Mouse (Mus musculus): ENCODE data around the gene Map2.

Map2 gene

DNA sequence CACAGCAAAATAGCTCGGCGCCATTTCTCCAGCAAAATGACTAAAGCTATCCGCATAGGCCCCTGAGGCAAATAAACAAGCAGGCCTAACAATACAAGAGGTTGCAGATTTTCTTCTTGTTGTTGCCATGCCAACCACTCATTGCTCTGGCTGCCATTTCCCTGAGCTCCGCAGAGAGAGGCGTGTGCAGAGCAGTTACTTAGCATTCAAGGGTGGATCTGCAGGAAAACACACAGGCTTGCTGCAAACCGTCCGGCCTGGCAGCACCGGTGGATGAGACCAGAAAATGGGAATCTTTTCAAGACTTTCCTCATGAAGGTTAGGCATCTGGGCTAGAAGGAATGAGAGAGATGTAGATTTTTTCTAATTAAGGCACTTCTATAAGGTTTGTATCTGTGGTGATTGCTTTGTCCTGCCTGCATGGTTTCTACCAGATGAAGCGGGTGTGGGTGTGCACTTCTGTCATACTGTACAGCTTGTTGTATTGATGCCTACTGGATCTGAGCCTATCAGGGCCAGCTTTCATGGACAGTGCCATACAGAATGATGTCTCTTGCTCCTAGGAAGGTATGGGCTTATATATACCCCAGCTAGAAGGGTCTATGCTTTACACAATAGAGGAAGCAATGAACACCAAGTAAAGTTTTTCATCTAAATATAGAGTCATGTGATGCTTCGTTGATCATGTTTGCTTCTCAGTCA lies 211.8 kb downstream of the Map2 start:
- intact Hi-C loops (cut with DNase I), result no loop called here

DNA sequence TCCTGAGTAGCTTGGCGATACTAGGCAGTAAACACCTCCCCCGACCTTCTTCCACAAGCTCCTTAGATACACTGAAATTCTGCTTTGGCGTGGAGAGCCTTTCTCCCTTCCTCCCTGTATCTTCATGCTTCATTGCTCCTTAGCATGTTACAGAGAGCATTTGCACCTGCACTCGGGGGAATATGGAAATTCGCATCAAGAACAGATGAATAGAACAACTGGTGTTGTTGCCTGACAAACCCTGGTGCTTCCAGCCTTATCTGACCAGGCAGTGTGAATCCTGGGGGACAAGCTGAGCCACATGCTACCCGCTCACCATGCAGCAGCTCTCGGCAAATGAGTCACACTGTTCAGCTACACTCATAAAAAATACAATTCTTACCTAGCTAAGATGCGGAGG lies 213.5 kb downstream of the Map2 start:
- intact Hi-C loops (cut with DNase I), result no loop called here

DNA sequence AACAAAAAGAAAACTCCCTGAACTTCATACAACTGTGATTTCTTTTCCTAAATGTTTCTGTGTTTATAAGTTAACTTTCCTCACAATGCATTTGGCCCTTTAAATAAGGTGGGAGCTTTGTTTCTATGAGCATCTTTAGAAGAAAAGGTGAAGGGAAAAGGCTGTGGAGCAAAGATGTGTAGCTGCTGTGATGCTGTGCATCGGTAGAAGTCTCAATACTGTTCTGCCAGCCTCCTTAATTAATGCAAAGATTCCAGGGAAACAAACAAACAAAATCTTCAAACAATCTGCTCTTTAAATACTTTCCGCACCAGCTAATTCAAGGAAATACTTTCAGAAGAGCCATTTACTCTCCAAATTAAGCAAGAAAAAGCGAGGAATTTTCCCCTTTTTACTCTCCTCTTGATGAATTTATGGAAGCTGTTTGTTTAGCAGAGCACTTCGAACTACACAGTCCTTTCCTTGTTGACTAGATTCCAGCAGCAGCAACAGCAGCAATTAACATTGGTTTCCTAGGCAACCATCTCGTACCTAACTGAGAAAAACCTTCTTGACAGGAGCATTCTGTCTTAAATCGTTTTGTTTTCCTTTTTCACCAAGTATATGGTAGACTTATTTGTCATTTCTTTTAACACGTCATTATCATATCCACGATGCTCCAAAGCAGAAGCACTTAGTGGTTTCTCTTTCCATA lies 220.0 kb downstream of the Map2 start:
- intact Hi-C loops (cut with DNase I), result no loop called here

DNA sequence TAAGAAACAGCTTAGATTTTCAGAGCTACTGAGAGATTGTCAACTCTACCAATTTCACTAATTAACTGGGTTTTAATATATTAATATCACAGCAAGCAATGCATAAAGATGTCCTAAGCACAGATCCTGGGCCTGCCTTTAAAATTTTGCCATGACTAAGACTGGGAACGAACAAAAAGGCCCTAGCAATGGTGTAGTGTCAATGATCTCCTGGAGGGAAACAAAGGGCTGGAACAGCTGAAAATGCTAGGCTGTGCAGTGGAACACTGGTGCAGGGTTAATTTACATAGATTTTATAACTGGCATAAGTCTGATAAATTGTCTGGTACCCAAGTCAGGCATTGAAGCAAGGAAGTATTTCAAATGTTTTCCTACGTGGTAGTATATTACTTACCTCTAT lies 220.8 kb downstream of the Map2 start:
- intact Hi-C loops (cut with DNase I), result no loop called here

DNA sequence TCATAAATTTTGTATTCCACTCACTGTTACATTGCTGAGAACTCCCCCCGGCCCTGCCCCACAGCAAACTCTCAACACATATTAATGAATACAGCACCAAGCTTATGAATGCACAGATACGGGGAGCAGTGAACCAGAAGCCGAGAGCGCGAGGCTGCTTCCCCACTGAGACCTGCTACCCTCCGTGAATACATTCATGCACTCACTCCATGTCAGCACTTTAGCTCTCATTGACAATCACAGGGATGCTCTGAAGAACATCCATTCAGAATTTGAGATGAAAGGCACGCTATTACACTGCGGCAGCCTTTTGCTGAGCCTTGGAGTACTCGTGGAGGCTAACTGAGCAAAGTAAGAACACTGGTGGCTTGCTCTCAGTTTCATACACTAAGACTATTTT lies 226.8 kb downstream of the Map2 start:
- intact Hi-C loops (cut with DNase I), result no loop called here

DNA sequence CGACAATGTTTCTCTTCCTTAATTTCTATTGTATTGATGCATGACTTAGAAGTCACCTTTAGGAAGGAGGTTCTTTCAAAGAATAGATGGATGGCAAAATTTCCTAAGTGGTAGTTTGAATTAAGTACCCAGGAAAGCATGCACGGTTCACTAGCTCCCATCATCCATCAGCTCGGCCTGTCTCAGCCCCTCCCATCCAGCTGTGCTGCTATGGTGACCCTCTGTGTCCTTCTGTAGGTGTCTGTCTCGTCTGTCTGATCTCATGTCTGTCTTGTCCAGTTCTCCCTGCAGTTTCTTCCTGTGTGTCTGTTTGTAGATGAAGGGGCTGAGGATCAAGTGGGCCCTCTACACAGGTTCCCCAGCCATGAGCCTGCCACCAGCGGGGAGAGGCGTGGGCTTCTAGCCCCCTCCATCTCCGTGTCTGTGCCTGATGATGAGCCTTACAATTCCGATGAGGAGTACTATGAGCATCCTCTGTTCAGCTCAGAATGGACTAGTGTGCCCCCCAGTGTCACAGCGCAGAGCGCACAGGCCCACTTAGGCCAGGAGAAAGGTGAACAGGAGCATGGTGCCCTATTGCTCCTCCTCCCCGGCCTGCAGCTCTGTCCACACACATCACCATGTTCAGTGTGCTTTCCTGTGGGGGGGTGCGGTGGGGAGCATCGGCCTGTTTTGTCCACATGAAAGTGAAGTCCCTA lies 232.3 kb downstream of the Map2 start:
- intact Hi-C loops (cut with DNase I), result no loop called here

DNA sequence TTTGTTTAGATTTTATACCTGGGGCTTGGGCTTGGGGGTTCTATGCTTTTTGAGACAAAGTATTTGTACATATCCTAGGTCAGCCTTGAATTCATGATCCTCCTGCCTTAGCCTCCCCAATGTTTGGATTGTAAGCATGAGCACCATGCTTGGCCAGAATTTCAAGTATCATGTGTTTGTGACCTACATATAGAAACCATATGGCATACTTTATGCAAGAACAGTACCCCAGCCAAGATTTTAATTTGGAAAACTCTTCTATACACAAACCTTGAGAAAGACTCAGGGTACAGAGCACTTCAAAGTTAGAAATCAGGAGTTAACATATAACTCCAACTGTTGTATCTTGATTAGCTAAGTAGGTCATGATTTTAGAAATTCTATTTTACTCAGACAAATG lies 243.3 kb downstream of the Map2 start:
- intact Hi-C loops (cut with DNase I), result no loop called here

DNA sequence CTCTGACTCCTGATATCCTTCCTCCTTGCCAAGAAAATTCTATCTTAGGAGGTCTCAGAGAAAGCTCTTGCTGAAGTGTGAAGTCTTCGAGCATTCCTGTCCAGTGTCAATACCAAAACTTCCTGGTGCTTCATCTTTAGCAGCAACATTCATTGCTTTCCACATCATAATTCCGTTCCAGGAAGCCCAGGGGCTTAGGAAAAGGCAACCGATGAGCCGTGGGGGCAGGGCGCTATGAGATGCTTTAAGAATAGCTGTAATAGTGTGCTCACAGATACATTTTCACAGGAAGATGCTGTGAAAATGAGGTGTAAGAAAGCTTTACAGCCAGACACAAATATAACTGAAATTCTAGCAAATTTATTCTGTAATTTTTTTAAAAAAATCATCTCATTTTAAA lies 251.0 kb downstream of the Map2 start:
- intact Hi-C loops (cut with DNase I), result no loop called here

DNA sequence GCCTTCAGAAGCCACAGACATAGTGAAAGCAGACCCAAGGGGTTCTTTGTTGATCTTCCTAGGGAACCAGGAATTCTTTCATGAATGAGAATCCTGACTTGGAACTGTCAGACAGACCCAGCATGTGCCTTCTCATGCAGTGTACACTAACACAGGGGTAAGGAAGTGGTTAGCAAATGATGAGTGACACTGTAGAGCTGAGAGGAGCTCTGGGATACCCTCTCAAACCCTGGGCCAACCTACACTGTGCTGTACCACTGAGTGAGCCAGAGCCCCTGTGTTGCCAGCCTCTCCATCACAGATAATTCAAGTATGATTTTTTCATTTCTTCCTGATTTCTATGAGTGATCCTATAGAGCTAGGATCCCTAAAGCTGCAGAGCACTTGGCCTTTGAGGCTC lies 255.9 kb downstream of the Map2 start:
- intact Hi-C loops (cut with DNase I), result no loop called here

DNA sequence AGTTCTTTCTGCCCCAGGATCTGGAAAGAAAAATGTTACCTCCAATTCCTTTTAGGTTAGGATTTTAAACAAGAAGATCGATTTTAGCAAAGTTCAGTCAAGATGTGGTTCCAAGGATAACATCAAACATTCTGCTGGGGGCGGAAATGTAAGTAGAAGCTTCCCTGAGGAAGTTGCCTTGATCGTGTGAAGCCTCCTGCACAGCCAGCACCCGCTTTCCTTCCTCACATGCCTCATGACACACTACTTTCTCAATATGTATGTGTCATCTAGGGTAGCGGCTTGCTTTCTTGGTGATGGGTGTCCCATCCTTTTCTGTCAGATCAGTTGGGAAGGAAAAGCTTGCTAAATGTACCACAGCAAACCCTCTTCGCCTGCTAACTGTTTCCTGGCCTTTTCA lies 256.4 kb downstream of the Map2 start:
- intact Hi-C loops (cut with DNase I), result no loop called here

DNA sequence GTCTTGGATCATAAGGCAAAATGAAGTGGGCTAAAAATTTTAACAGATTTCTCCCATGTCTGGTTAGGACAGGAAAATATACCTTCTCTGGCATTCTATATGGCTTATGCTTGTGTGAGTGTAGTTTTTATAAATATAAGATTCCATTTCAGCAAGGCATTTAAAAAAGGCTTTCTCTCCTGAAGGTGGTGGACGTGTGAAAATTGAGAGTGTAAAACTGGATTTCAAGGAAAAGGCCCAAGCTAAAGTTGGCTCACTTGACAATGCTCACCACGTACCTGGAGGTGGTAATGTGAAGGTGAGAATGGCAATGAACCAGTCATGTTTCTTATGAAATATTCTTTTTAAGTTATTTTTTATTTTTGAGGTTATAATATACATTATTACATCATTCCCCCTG lies 263.0 kb downstream of the Map2 start:
- intact Hi-C loops (cut with DNase I), result no loop called here

DNA sequence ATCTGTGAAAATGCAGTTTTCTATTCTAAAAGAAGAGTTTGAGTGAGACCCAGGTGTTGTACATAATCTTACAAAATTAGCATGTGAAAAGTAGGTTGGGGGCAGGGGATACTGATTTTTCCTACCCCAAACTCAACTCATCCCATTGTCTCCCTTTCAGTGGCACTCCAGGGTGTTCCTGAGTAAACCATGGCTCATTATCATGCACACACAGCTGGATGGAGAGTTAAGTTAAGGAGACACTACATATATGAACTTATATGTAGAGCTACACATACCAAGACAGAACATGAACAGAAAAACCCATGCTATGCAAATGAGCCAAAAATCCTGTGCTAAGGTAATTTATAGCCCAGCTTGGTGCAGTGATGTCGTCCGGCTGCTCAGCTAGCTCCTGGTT lies 267.8 kb downstream of the Map2 start:
- intact Hi-C loops (cut with DNase I), result no loop called here

DNA sequence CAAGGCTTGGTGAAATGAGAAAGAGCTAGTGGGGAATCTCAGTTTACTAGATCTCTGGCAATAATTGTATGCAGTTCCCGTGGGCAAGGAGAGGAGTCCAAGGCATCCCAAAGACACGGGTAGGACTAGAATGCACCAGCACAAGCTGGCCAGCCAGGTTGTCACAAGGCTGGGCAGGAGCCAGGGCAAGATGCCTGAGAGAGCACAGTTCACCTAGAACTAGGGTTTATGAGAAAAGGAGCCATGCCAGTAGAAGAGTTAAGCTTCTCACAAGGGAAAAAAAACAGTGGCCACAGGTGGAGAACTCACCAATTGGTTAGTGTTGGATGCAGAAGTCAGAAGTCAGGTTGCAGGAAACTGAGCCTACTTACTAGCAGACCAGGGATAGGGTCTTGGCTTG lies 274.4 kb downstream of the Map2 start:
- intact Hi-C loops (cut with DNase I), result no loop called here

DNA sequence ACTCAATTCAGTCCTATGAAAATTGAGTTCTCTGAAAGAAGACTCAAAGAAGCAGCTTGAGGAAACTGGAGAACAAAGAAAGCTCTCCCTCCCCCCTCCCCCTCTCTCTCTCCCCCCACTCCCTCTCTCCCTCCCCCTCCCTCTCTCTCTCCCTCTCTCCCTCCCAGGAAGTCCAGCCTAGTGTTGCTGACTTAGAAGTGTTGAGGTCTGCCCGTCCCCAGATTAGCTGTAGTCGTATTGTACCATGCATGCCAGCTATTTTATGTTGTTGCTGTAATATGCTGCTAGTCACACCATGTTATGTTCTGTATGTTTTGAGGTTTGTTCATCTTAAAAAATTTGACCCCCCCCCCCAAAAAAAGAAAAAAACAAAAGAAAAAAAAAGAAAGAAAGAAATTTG lies 281.5 kb downstream of the Map2 start:
- intact Hi-C loops (cut with DNase I), result no loop called here

DNA sequence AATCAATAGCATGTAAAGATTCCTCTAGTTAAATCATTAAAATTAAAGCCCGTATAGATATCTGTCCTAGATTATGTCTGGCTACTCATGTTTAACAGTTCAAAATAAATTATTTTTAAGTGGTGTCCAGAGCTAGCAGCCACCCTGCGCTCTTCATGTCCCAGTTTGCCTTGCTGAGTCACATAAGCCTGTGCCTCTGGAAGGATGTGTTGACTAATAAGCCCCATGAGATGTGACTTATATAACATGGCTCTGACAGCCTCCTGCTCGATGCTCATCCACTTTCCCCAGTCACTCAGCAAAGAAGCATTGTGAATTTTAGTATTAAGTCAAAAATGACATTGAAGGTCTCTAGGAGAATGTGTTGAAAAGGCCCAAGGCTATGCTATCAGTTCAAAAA lies 282.7 kb downstream of the Map2 start:
- intact Hi-C loops (cut with DNase I), result no loop called here

DNA sequence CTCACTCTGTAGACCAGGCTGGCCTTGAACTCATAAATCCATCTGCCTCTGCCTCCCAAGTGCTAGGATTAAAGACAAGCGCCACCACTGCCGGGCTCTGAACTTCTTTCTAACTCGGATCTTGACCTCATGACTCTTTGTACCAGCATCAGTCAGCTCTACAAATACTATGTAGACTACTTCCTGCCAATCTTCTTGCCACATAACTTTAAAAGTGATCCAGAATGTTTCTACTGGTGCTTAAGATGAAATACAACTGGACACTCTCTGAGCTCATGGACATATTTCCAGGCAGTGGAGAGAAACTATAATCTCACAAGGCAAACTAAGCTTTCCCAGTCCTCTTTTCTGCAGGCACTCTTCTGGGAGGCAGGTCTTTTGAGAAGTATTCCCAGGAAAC lies 284.3 kb downstream of the Map2 start:
- intact Hi-C loops (cut with DNase I), result no loop called here

DNA sequence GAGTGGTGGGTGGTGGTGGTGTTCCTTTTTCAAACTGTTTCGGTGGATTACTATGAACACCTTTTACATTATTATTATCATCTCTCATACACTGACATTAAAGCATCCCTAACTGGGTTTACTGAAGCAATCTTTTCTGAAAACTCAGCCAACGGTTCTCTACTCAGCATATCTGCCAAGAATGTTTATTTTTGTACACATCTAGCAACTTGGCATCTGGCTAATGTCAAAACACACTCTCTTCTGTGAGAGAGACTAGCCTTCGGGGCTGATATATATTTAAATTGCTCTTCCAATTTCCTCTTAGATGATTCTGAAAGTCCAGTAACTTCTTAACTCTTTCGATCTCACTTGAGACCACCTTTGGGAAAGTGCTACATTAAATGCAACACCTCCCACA lies 285.8 kb downstream of the Map2 start:
- intact Hi-C loops (cut with DNase I), result no loop called here

DNA sequence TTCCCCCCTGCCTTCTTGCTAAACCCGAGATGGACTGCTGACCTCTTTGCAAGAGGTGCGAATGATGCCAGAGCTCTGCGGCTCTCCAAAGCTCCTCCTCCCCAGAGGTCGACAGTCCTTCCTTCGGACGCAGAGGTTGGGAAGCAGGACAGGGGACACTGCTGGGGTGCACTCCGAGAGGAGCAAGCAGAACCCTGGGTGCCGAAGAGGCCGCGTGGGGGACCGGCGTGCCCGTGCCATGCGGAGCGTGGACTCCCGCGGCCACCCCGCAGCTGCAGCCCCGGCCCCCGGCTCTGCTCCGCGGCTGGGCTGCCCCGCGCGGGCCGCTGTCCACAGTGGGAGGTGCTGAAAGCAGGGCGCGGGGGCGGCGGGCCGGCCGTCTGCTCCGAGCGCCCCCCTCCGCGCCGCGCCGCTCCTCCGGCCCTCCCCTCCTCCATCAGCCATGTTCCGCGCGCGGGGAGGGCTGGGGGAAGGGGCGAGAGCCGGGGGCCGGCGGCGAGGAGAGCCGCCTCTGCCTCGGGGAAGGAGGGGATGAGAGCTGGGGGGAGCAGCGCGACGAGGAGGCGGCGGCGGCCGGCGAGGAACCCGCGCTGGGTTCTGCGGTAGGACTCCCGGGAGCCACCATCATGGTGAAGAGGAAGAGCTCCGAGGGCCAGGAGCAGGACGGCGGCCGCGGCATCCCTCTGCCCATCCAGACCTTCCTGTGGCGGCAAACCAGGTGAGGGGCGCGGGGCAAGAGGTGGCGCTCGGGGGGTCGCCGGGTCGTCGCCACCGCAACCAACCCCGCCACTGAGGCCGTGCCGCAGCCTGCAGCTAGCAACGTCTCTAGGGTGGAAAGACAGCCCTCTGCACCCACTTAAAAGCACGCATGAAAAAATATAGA lies 293.0 kb downstream of the Map2 start, which contains the start of gene Unc80:
Unc80 (plus strand) TSS at position 547 of the 883 bp plus-strand sequence.
- intact Hi-C loops (cut with DNase I), result no loop called here

DNA sequence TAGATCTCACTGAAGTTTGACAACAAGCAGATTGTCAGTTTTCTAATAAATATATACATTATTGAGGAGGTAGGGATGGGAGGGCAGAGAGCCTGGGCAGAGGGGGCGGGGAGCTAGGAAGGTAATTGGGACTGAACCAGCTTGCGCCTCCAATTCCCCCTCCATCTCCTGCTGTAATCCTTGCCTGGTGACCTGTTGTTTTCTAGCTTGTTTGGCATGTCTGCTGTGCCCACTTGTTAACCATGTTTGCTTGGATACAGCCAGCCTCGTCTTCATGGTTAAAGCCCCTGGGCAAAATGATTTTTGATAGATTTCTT lies 293.6 kb downstream of the Map2 start:
- intact Hi-C loops (cut with DNase I), result no loop called here

DNA sequence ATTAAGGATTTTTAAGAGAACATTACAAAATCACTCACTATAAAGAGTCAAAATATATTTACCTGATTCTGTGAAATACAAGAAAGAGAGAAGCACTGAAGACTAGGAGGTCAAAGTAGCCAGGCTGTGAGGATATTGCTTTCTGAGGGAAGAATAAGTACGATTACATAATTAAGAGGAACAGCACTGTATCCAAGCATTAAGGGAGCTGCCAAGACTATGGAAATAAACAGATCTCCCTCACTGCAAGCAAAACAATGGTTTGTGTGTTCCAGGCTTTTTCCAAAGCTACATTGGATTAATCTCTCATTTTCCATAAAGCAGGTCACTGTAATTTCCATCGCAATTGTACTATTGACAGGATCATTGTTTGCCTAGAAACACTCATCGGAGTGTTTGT lies 307.7 kb downstream of the Map2 start:
- intact Hi-C loops (cut with DNase I), result no loop called here
